In genomic region chr7:70304426-70304825, GRCm38 (mm10) we compare ENCODE assay signal across 14 mouse cellular contexts.
"Had no signal": no experiment of that assay in that cellular context is flagged by ENCODE, and none has a peak within 500 bp of the region (broad histone marks: within the 10 kb centered on the region; RNA-seq: fewer than 3 reads in every experiment).

No protein-coding gene starts in this region.

- H3K27me3 ChIP-seq: kidney, embryonic 15.5 days; liver, embryonic 13.5 days; midbrain, embryonic 13.5 days had no signal

- H3K9ac ChIP-seq: kidney, embryonic 15.5 days; liver, embryonic 13.5 days; midbrain, embryonic 13.5 days; neural tube, embryonic 12.5 days had no signal

- H3K27ac ChIP-seq: kidney, embryonic 15.5 days; left cerebral cortex, adult 2 months; liver, embryonic 13.5 days; macrophage; midbrain, embryonic 13.5 days; neural tube, embryonic 12.5 days had no signal

- H3K9me3 ChIP-seq: kidney, embryonic 15.5 days; liver, embryonic 13.5 days; midbrain, embryonic 13.5 days; neural tube, embryonic 12.5 days had no signal

- H3K4me2 ChIP-seq: kidney, embryonic 15.5 days; liver, embryonic 13.5 days; midbrain, embryonic 13.5 days; neural tube, embryonic 12.5 days had no signal

- DNase-seq: kidney, postnatal 10 days; kidney, postnatal 36 days; layer of hippocampus, postnatal 36 days; liver, embryonic 13.5 days; lung, adult 2 months; lung, postnatal 14 days; thymus, adult 18-20 months; thymus, postnatal 14 days; thymus, postnatal 4 days had no signal

- H3K36me3 ChIP-seq: kidney, embryonic 15.5 days; liver, embryonic 13.5 days; midbrain, embryonic 13.5 days; neural tube, embryonic 12.5 days had no signal

- ATAC-seq: midbrain, embryonic 13.5 days had no signal

- H3K4me3 ChIP-seq: kidney, embryonic 15.5 days; left cerebral cortex, adult 2 months; liver, embryonic 13.5 days; midbrain, embryonic 13.5 days; neural tube, embryonic 12.5 days had no signal

- H3K4me1 ChIP-seq: liver, embryonic 13.5 days; midbrain, embryonic 13.5 days; neural tube, embryonic 12.5 days had no signal
